Comparison of ENCODE assay signal across 8 mouse cellular contexts in genomic region chr3:151836871-151837680, GRCm38 (mm10). TPM values are rescaled to one million over a fixed set of nuclear protein-coding genes. Genes with fewer than 3 reads are reported as not detected.
DNase-seq lines count a peak whose midpoint lies in the region; ATAC-seq and TF ChIP-seq lines count a peak whose summit lies in the region.

Gene Ptgfr (minus strand): TSS chr3:151837630.

- intact Hi-C loops in heart, postnatal 25 days (cut with DNase I): loop anchor here (1.0 to 2.0 kb wide), 2 partner anchors 228 to 252 kb away; no protein-coding TSS in a partner anchor

- peak; percentile 67 for TF ChIP-seq CTCF in forebrain, postnatal 0 days (IDR thresholded peaks at IDR 0.05; ENCODE audit: low read depth)

- H3K4me3 ChIP-seq in forebrain, postnatal 0 days (ENCODE audit: low read depth, low read length): peak within 1 kb of the TSS; percentile 47

- H3K27me3 ChIP-seq in forebrain, postnatal 0 days (ENCODE audit: insufficient read depth, low read length): peaks cover 13% of the 10 kb centered on the region; the same call in 1 of the 2 replicates

- no peak within 1 kb of the TSS for H3K27ac ChIP-seq in forebrain, postnatal 0 days (ENCODE audit: low read depth, low read length)

- H3K9me3 ChIP-seq in forebrain, postnatal 0 days (ENCODE audit: low read length): no peaks in the 10 kb centered on the region

- WGBS in forebrain, postnatal 0 days: 4% methylated on average over 30 of the region's 30 CpGs

- H3K4me2 ChIP-seq in forebrain, postnatal 0 days (ENCODE audit: low read depth): peak within 1 kb of the TSS; percentile 91

- DNase-seq in 3134 (ENCODE audit: extremely low read depth, insufficient read length, low spot score): peak; percentile 9
- peak; percentile 15 for DNase-seq in adrenal gland, adult 8-10 months
- DNase-seq in forebrain, postnatal 0 days: peak; percentile 45
- peak; percentile 51 for DNase-seq in heart, postnatal 25 days (ENCODE audit: low spot score)
- peak; percentile 28 to 49 for DNase-seq in layer of hippocampus, postnatal 25 days (ENCODE audit: extremely low spot score in 1 of 2, low spot score in 1 of 2)
- DNase-seq in lung, postnatal 4 days: peak; percentile 77
- DNase-seq in right cerebral cortex, postnatal 25 days: peak; percentile 16

- H3K36me3 ChIP-seq in forebrain, postnatal 0 days (ENCODE audit: insufficient read depth): no peaks in the 10 kb centered on the region

- no peaks in the 10 kb centered on the region for H3K4me1 ChIP-seq in forebrain, postnatal 0 days (ENCODE audit: insufficient read depth)

- ATAC-seq in forebrain, postnatal 0 days: peak; percentile 86
- no peak for ATAC-seq in erythroblast, adult 5-6 weeks (replicated peaks; ENCODE audit: low FRiP score, poor library complexity, severe bottlenecking)

- peak within 1 kb of the TSS; percentile 43 for H3K9ac ChIP-seq in forebrain, postnatal 0 days

RNA-seq across cellular contexts. Expression of gene Ptgfr, which starts in this region (rescaled TPM):
- total RNA-seq in adrenal gland, adult 8-10 months (2022): 1 to 10 TPM in 3 of 4 experiments, under 1 TPM in 1; 0.56 to 2.4 (median 1.8) TPM
- total RNA-seq in forebrain, postnatal 0 days (2014; rRNA removed): 0.69 and 21.6 TPM in 2 replicates
- 1.0 and 1.1 TPM in 2 replicates for polyA plus RNA-seq in forebrain, postnatal 0 days (2015; fragmentation: Nextera tagmentation; extraction: Ambion mirVana)
- 1 to 10 TPM; 3.1 to 5.0 TPM for total RNA-seq in heart, postnatal 25 days (2021)
- under 1 TPM; 0.23 to 0.49 TPM for total RNA-seq in layer of hippocampus, postnatal 25 days (2021)
- total RNA-seq in erythroblast, adult 5-6 weeks (2015; ENCODE audit: low replicate concordance): not detected in 2 replicates
- 0.14 TPM in 1 of 2 replicates, not detected in the other for total RNA-seq in erythroblast, adult 5-6 weeks (2017; ENCODE audit: low replicate concordance)

Comparison
In these comparisons a context has a peak if more than half of its experiments do, and no peak if none do; other contexts are left out.
1. Peak in DNase-seq in layer of hippocampus, postnatal 25 days; RNA of the gene not detected or under 1 TPM.
2. DNase-seq: peak in every context shown above with its lines; median percentile 77 in lung, postnatal 4 days; 51 in heart, postnatal 25 days; 45 in forebrain, postnatal 0 days; 38 in layer of hippocampus, postnatal 25 days; 16 in right cerebral cortex, postnatal 25 days; 15 in adrenal gland, adult 8-10 months; 9 in 3134.